Mouse (Mus musculus): ENCODE results near the gene Fam240a.

Gene Fam240a

GRCm38 (mm10) chr9:110893429-110893828 is 23.2 kb downstream of the Fam240a start:
- no peak for DNase-seq (ENCODE audit: low spot score in 2 of 2)

DNA sequence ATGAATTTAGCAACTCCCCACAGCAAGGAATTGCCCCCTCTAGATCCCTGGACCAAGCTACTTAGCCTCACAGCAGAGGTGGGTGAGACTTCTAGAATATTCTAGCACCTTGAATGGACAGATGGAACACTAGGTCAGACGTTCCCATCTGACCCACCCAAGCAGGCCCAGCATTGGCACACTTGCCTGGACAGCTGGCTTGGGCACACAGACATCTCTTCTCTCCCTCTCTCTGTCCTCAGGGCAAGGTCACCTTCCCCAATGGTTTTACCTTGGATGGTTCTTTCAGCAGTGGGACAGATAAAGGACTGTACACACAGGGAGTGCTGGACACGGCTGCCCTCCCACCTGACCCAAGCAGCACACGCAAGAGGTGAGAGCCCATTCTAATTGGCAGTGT is 24.1 kb downstream of the Fam240a start:
- DNase-seq (ENCODE audit: low spot score in 2 of 2): no peak

- no peak for DNase-seq (ENCODE audit: low spot score in 2 of 2)
Observed at GRCm38 (mm10) chr9:110891077-110891828, 25.4 kb downstream of the Fam240a start.

DNA sequence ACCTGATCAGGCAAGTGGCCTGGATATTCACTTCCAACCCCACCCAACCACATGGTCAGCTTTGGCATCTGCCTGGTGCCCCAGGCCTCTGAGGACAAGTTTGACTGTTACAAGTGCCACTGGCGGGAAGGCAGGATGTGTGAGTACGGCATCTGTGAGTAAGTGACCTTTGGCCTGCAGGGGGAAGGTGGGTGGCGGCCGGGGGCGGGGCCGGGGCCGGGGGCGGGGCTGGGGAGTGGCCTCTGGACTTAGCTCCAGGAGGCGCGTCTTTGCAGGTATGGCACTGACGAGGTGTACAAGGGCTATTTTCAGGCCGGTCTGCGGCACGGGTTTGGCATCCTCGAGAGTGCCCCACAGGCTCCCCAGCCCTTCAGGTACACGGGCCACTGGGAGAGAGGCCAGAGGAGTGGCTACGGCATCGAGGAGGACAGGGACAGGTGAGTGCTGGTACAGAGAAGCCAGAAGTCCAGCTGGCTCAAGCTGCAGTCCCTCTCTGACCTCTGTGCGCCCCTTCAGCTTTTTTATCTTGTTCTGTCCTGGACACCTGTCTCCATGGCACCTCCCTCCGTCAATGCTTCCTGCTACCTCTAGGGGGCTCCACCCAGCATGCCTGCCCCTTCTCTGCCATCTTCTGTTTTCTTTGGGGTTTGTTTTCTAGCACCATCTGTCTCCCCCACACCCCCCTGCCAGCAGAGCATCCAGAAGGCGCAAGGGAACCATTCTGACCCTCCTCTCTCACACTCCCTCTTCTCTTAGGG is 26.5 kb downstream of the Fam240a start:
- DNase-seq (ENCODE audit: low spot score in 2 of 2): no peak

DNA sequence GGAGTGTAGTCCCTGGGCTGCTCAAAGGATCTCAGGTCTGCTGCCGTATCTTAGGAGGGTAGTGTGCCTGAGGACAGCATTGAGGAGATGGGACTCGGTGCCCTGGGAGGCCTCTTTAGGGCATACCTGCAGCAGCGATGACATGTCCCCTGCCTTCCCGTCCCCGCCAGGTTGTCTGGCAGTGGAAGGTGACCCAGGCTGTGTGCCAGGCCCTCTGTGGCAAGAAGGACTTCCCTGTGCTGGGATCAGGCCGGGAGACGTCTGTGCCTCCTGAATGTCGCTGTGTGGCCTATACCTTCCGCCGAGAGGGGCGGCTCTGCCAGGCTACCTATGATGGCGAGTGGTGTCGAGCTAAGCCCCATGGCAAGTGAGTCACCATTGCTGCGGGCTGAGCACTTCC is 27.7 kb downstream of the Fam240a start:
- no peak for DNase-seq (ENCODE audit: low spot score in 2 of 2)

GRCm38 (mm10) chr9:110887388-110888303 is 29.0 kb downstream of the Fam240a start:
- no peak for DNase-seq (ENCODE audit: low spot score in 2 of 2)

DNA sequence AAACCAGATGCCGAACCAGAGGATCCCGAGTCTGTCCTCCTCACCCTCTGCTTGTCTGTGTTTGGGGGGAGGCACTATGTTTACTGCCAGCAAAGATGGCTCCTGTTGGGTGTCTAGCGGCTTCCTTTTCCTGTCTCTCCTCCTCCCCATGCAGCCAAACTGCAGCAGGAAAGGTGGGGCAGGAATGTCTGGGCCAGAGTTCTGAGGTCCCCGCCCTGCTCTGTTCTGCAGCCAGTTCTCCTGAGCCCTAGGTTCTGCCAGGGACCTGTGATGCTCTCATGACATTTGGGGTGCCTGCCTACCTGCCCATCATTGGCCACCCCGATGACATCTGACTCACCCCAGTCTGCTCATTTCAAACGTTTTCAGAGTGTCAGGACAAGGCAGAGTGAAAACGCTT is 34.7 kb downstream of the Fam240a start:
- peak in 1 of 2 experiments; percentile 42 for DNase-seq (ENCODE audit: low spot score in 2 of 2)

DNA sequence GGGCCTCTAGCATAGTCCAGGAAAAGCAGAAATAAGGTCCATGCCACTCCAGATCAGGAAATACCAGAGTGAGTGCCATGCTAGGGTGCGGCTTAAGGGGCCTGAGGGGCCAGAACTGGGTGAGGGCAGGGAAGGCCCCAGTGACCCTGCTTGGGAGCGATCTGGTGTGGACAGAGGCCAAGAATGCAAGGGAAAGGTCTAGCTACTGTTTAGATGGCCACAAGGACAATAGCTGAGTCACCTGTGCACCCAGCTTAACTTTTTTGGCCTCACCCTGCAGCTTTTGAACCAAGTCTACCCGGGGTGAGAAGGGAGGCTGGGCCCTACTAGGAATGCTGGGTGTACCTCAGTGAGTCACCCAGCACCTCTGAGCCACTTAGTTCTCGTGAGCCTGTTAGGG is 35.9 kb downstream of the Fam240a start:
- DNase-seq (ENCODE audit: low spot score in 2 of 2): peak; percentile 55 to 66

- DNase-seq (ENCODE audit: low spot score in 2 of 2): peak; percentile 80 to 84
Observed at GRCm38 (mm10) chr9:110879998-110880561, 36.6 kb downstream of the Fam240a start, which contains the start of gene Tmie. TSS of gene Tmie (minus strand) at chr9:110880113.

DNA sequence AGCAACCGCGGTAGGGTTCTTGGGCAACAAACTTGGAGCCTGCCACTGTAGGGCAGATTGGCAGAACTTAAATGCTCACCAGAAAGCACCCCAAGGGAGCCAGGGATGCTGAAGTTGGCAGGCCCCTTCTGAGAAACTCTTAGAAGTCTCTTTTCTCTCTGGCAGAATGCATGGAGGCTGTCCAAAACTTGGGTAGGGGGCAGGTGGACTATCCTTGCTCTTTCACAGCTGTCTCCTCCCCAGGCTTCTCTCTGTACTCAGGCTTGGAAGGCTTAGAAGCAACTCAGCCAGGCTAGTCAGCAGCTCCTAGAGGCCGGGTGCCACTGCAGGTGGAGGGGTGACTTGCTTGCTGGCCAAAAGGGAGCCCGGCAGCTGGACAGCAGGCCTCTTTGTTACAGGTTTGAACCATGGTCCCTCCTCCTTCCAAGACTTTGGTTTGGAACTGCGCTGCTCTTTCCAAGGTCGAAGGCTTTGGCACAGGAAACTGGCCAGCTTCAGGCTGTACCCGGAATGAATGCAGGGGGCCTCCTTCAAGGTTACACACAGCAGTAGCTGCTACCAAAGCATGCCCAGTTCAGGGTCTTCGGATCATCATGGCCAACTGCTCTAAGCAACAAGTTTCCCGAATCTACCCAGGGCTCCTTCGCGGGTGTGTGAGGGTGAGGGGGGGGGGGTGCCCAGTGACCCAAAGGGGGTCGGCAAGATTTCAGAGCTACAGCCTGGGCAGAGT is 37.3 kb downstream of the Fam240a start, which contains the start of gene Als2cl:
Als2cl (plus strand) TSS at position 680 of the 730 bp plus-strand sequence.
- peak in 1 of 2 experiments; percentile 43 for DNase-seq (ENCODE audit: low spot score in 2 of 2)

- DNase-seq (ENCODE audit: low spot score in 2 of 2): peak; percentile 46 to 77
Observed at GRCm38 (mm10) chr9:110877888-110878287, 38.8 kb downstream of the Fam240a start.

DNA sequence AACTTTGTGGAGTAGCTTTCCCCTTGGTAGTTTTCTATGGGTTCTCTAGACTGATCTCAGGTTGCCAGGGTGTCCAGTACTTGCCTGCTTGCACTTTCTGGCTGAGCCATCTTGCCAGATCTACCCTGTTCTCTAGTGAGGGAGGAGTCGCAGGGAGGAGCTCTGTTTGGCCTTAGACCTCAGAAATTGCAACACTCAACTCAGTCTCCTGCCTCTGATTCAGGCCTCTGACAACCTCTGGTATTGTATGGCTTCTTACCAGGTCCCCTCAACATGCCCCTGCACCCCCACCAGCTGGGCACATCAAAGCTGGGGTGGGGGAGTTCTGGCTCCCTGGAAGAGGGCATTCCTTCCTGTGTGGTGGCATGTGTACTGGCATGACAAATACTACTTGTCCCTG is 39.3 kb downstream of the Fam240a start:
- peak in 1 of 2 experiments; percentile 52 for DNase-seq (ENCODE audit: low spot score in 2 of 2)

GRCm38 (mm10) chr9:110875288-110875695 is 41.4 kb downstream of the Fam240a start:
- DNase-seq (ENCODE audit: low spot score in 2 of 2): no peak

- no peak for DNase-seq (ENCODE audit: low spot score in 2 of 2)
Observed at GRCm38 (mm10) chr9:110874660-110875191, 41.9 kb downstream of the Fam240a start.

- no peak for DNase-seq (ENCODE audit: low spot score in 2 of 2)
Observed at GRCm38 (mm10) chr9:110873681-110874659, 42.7 kb downstream of the Fam240a start.

DNA sequence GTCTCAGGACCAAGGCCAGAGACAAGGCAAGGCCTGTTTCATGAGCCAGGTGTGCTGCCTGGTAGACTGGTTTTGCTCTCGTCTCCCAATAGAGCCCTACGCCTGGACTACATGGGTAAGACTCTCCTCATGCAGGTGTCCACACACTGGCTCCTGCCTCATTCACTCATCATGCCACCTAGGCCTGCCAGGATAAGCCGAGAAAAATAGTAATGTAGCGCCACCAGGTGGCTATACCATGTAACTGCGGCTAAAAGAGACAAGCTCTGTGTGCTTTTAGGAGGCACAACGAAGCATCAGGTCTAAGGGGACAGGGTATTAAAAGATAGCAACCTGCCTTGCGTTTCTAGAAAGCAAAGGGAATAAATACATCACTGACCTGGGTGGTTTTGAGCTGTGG is 45.6 kb downstream of the Fam240a start:
- peak in 1 of 2 experiments; percentile 44 for DNase-seq (ENCODE audit: low spot score in 2 of 2)

Data from urinary bladder, postnatal 36 days (tissue).